In genomic region chr2:64904877-64905276, GRCm38 (mm10) we compare ENCODE assay signal across 12 mouse cellular contexts.
DNase-seq lines count a peak whose midpoint lies in the region; ATAC-seq and TF ChIP-seq lines count a peak whose summit lies in the region.
"Had no signal": no experiment of that assay in that cellular context is flagged by ENCODE, and none has a peak within 500 bp of the region (broad histone marks: within the 10 kb centered on the region; RNA-seq: fewer than 3 reads in every experiment).

No protein-coding gene starts in this region.

- TF ChIP-seq EP300 in ES-Bruce4 (IDR thresholded peaks at IDR 0.05; ENCODE audit: insufficient read depth, low read depth, low read length): no peak

- no peak overlapping the region for H3K9ac ChIP-seq in ES-Bruce4 (ENCODE audit: low read depth, poor library complexity, severe bottlenecking)
- no peak overlapping the region for H3K9ac ChIP-seq in hindbrain, embryonic 12.5 days
- H3K9ac ChIP-seq: embryonic facial prominence, embryonic 12.5 days had no signal

- TF ChIP-seq CTCF in ES-Bruce4 (IDR thresholded peaks at IDR 0.05; ENCODE audit: low read depth, low read length) (peak; percentile 1), Patski (IDR thresholded peaks at IDR 0.05) (peak; percentile 27)

- no peaks in the 10 kb centered on the region for H3K9me3 ChIP-seq in ES-Bruce4 (replicated peaks; ENCODE audit: control insufficient read depth, insufficient read depth, low read length, poor library complexity, severe bottlenecking)
- no peaks in the 10 kb centered on the region for H3K9me3 ChIP-seq in hindbrain, embryonic 12.5 days (replicated peaks)
- H3K9me3 ChIP-seq in heart, embryonic 10.5 days: no peaks in the 10 kb centered on the region
- H3K9me3 ChIP-seq: embryonic facial prominence, embryonic 12.5 days had no signal

- 91% methylated on average over 5 of the region's 5 CpGs for WGBS in hindbrain, embryonic 12.5 days
- WGBS in heart, embryonic 10.5 days: 82% methylated on average over 5 of the region's 5 CpGs

- no peak for TF ChIP-seq POLR2A in ES-Bruce4 (IDR thresholded peaks at IDR 0.05; ENCODE audit: insufficient read depth, low read length)

- no peak overlapping the region for H3K4me2 ChIP-seq in hindbrain, embryonic 12.5 days (replicated peaks)
- H3K4me2 ChIP-seq: embryonic facial prominence, embryonic 12.5 days had no signal

- no peaks in the 10 kb centered on the region for H3K36me3 ChIP-seq in ES-Bruce4 (ENCODE audit: control insufficient read depth, insufficient read depth, low read length, poor library complexity, severe bottlenecking)
- no peaks in the 10 kb centered on the region for H3K36me3 ChIP-seq in hindbrain, embryonic 12.5 days
- no peaks in the 10 kb centered on the region for H3K36me3 ChIP-seq in heart, embryonic 10.5 days
- H3K36me3 ChIP-seq: embryonic facial prominence, embryonic 12.5 days; G1E had no signal

- CTCF ChIA-PET in Patski (lab: Charles Lee): no interaction called here

- no peaks in the 10 kb centered on the region for H3K27me3 ChIP-seq in ES-Bruce4 (ENCODE audit: control insufficient read depth, insufficient read depth, low read length, poor library complexity, severe bottlenecking)
- peaks cover 68% of the 10 kb centered on the region for H3K27me3 ChIP-seq in Patski
- H3K27me3 ChIP-seq in hindbrain, embryonic 12.5 days: no peaks in the 10 kb centered on the region
- H3K27me3 ChIP-seq in heart, embryonic 10.5 days (ENCODE audit: insufficient read depth, poor library complexity, severe bottlenecking): no peaks in the 10 kb centered on the region
- H3K27me3 ChIP-seq: embryonic facial prominence, embryonic 12.5 days had no signal

- in situ Hi-C loops in Patski (cut with MboI; ENCODE audit: low pct_unique_long_range_greater_than_20kb): no loop called here

- no peak for ATAC-seq in Patski
- ATAC-seq in hindbrain, embryonic 12.5 days (ENCODE audit: low FRiP score): peak; percentile 50; the same call in 1 of the 2 replicates
- no peak for ATAC-seq in erythroblast, adult 5-6 weeks (replicated peaks; ENCODE audit: low FRiP score, poor library complexity, severe bottlenecking)

- DNase-seq in kidney, postnatal 4 days: peak; percentile 49 to 50
- DNase-seq in kidney, postnatal 14 days: no peak
- DNase-seq in Patski (ENCODE audit: low read depth, low spot score): no peak
- no peak for DNase-seq in heart, embryonic 10.5 days (ENCODE audit: low spot score)
- no peak for DNase-seq in heart, adult 11 months
- DNase-seq: adrenal gland, postnatal 36 days; gastrocnemius, postnatal 25 days had no signal

- H3K4me1 ChIP-seq in ES-Bruce4 (ENCODE audit: control insufficient read depth, insufficient read depth, low read length): no peaks in the 10 kb centered on the region
- no peaks in the 10 kb centered on the region for H3K4me1 ChIP-seq in hindbrain, embryonic 12.5 days
- H3K4me1 ChIP-seq in heart, embryonic 10.5 days: no peaks in the 10 kb centered on the region
- H3K4me1 ChIP-seq: embryonic facial prominence, embryonic 12.5 days had no signal

- H3K27ac ChIP-seq in ES-Bruce4 (ENCODE audit: insufficient read depth, low read length): no peak overlapping the region
- H3K27ac ChIP-seq in hindbrain, embryonic 12.5 days: no peak overlapping the region
- no peak overlapping the region for H3K27ac ChIP-seq in heart, embryonic 10.5 days
- H3K27ac ChIP-seq: embryonic facial prominence, embryonic 12.5 days had no signal

- POLR2A ChIA-PET in Patski (lab: Charles Lee): no interaction called here

- H3K4me3 ChIP-seq in ES-Bruce4 (ENCODE audit: low read depth, low read length): no peak overlapping the region
- H3K4me3 ChIP-seq in hindbrain, embryonic 12.5 days: no peak overlapping the region
- H3K4me3 ChIP-seq in heart, embryonic 10.5 days: no peak overlapping the region
- H3K4me3 ChIP-seq: embryonic facial prominence, embryonic 12.5 days had no signal

Comparison
In these comparisons a context has a peak if more than half of its experiments do, and no peak if none do; other contexts are left out.
1. DNase-seq: peak in kidney, postnatal 4 days (2 of 2); none in kidney, postnatal 14 days (single experiment), Patski (single experiment), heart, embryonic 10.5 days (single experiment) and heart, adult 11 months (single experiment).